14 mouse cellular contexts compared by ENCODE assay signal in the genomic region with DNA sequence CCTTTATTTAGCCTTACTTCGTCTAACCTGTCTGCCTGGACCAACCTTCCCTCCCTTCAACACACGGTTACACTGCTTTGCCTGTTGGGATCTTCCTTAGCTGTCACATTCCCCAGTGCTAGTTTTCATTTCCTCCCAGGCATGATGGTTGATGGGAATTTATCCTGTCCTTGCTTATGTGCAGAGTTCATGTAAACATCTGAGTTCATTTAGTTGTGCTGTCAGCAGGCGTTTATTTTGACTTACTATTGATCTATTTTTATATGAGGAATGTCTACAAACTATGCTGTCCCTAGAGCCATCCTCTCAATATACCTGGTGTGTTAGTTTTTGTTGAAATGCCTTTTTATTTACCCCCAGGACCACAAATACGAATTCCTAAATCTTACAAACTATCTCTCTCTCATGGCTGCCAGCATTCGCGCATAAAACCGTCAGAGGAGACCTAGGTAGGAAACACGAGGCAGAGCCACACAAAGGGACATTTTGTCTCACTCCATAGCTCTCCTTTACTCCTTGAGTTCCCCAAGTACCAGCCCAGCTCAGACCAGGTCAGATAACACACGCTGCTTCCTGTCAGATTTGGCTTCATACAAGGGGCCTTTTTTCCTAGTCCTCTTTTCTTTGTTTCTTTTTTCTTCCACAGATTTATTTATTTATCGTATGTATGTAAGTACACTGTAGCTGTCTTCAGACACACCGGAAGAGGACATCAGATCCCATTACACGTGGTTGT.
A peak's percentile ranks its signal among the peaks of the same experiment; 100 is the strongest.
DNase-seq lines count a peak whose midpoint lies in the region; ATAC-seq lines count a peak whose summit lies in the region.
"Had no signal": no experiment of that assay in that cellular context is flagged by ENCODE, and none has a peak within 500 bp of the region (broad histone marks: within the 10 kb centered on the region; RNA-seq: fewer than 3 reads in every experiment).

No protein-coding gene starts in this region.

- no peak overlapping the region for H3K4me2 ChIP-seq in heart, embryonic 14.5 days (ENCODE audit: low read length)
- no peak overlapping the region for H3K4me2 ChIP-seq in limb, embryonic 11.5 days (ENCODE audit: low read depth, severe bottlenecking)
- H3K4me2 ChIP-seq in embryonic facial prominence, embryonic 13.5 days = no peak overlapping the region
- H3K4me2 ChIP-seq in limb, embryonic 13.5 days (replicated peaks) = no peak overlapping the region
- no peak overlapping the region for H3K4me2 ChIP-seq in forebrain, embryonic 11.5 days (ENCODE audit: low read depth, low read length, severe bottlenecking)
- H3K4me2 ChIP-seq: forebrain, embryonic 13.5 days had no signal

- peak overlapping the region; percentile 20 to 53; a peak in 3 of 4 replicates for H3K27ac ChIP-seq in heart, embryonic 14.5 days (replicated peaks in 1 of 2; ENCODE audit: control insufficient read depth in 1 of 2, insufficient read depth in 1 of 2, low read depth in 2 of 2, low read length in 2 of 2)
- H3K27ac ChIP-seq in limb, embryonic 11.5 days (replicated peaks; ENCODE audit: low read depth, low read length) = 0 out of 2 replicates have a peak overlapping the region, but pooled peaks have one; percentile 26
- H3K27ac ChIP-seq in limb, embryonic 10.5 days = no peak overlapping the region
- peak overlapping the region; percentile 57 for H3K27ac ChIP-seq in embryonic facial prominence, embryonic 13.5 days
- peak overlapping the region; percentile 22 for H3K27ac ChIP-seq in limb, embryonic 13.5 days
- no peak overlapping the region for H3K27ac ChIP-seq in forebrain, embryonic 11.5 days (ENCODE audit: low read depth, low read length)
- H3K27ac ChIP-seq: forebrain, embryonic 13.5 days; midbrain, embryonic 10.5 days had no signal

- ATAC-seq in heart, embryonic 14.5 days (ENCODE audit: insufficient number of reproducible peaks, insufficient read depth, low FRiP score, low read depth) = no peak
- ATAC-seq in limb, embryonic 11.5 days (ENCODE audit: insufficient number of reproducible peaks, low FRiP score, low TSS enrichment, low read depth) = no peak
- no peak for ATAC-seq in embryonic facial prominence, embryonic 13.5 days (ENCODE audit: insufficient number of reproducible peaks, insufficient read depth, low FRiP score, low TSS enrichment, low read depth)
- no peak for ATAC-seq in limb, embryonic 13.5 days (ENCODE audit: low FRiP score, low read depth)
- no peak for ATAC-seq in forebrain, embryonic 11.5 days (replicated peaks; ENCODE audit: low FRiP score)
- ATAC-seq: CD4-positive, CD25-positive, alpha-beta regulatory T cell, adult 4 months; forebrain, embryonic 13.5 days had no signal

- 0 out of 2 replicates have a peak overlapping the region, but pooled peaks have one; percentile 2 for H3K9ac ChIP-seq in heart, embryonic 14.5 days (ENCODE audit: low read length)
- no peak overlapping the region for H3K9ac ChIP-seq in limb, embryonic 11.5 days (ENCODE audit: low read length)
- H3K9ac ChIP-seq in embryonic facial prominence, embryonic 13.5 days = 0 out of 2 replicates have a peak overlapping the region, but pooled peaks have one; percentile 28
- no peak overlapping the region for H3K9ac ChIP-seq in limb, embryonic 13.5 days
- no peak overlapping the region for H3K9ac ChIP-seq in forebrain, embryonic 11.5 days (ENCODE audit: low read length)
- H3K9ac ChIP-seq: forebrain, embryonic 13.5 days had no signal

- H3K27me3 ChIP-seq in heart, embryonic 14.5 days (ENCODE audit: control insufficient read depth, insufficient read depth, low read length) = no peaks in the 10 kb centered on the region
- no peaks in the 10 kb centered on the region for H3K27me3 ChIP-seq in limb, embryonic 11.5 days (ENCODE audit: control insufficient read depth, insufficient read depth, low read length)
- no peaks in the 10 kb centered on the region for H3K27me3 ChIP-seq in limb, embryonic 10.5 days (ENCODE audit: low read depth, poor library complexity, severe bottlenecking)
- H3K27me3 ChIP-seq in embryonic facial prominence, embryonic 13.5 days = no peaks in the 10 kb centered on the region
- no peaks in the 10 kb centered on the region for H3K27me3 ChIP-seq in limb, embryonic 13.5 days
- H3K27me3 ChIP-seq in forebrain, embryonic 11.5 days (ENCODE audit: control insufficient read depth, insufficient read depth, low read length) = no peaks in the 10 kb centered on the region
- H3K27me3 ChIP-seq: forebrain, embryonic 13.5 days had no signal

- H3K9me3 ChIP-seq in heart, embryonic 14.5 days (ENCODE audit: control insufficient read depth, low read length) = no peaks in the 10 kb centered on the region
- H3K9me3 ChIP-seq in limb, embryonic 11.5 days (ENCODE audit: control insufficient read depth, low read length) = no peaks in the 10 kb centered on the region
- no peaks in the 10 kb centered on the region for H3K9me3 ChIP-seq in limb, embryonic 10.5 days (replicated peaks)
- no peaks in the 10 kb centered on the region for H3K9me3 ChIP-seq in embryonic facial prominence, embryonic 13.5 days
- H3K9me3 ChIP-seq in limb, embryonic 13.5 days = no peaks in the 10 kb centered on the region
- H3K9me3 ChIP-seq in forebrain, embryonic 11.5 days (ENCODE audit: control insufficient read depth, low read length) = no peaks in the 10 kb centered on the region
- H3K9me3 ChIP-seq: forebrain, embryonic 13.5 days; midbrain, embryonic 10.5 days had no signal

- DNase-seq in heart, postnatal 4 days = no peak
- no peak for DNase-seq in limb, embryonic 11.5 days (ENCODE audit: low spot score)
- no peak for DNase-seq in limb, embryonic 10.5 days (ENCODE audit: low spot score)
- no peak for DNase-seq in forebrain, embryonic 11.5 days (ENCODE audit: low spot score)
- DNase-seq: cerebellum, adult 2 months; kidney, postnatal 14 days; layer of hippocampus, postnatal 36 days; right cerebral cortex, postnatal 4 days had no signal

- peaks cover 26 to 72% of the 10 kb centered on the region in 2 experiments for H3K4me1 ChIP-seq in heart, embryonic 14.5 days (ENCODE audit: control insufficient read depth in 2 of 2, insufficient read depth in 2 of 2, low read length in 2 of 2)
- H3K4me1 ChIP-seq in limb, embryonic 11.5 days (ENCODE audit: control insufficient read depth, insufficient read depth, low read length) = peaks cover 12% of the 10 kb centered on the region
- H3K4me1 ChIP-seq in limb, embryonic 10.5 days = peaks cover 32% of the 10 kb centered on the region
- peaks cover 46% of the 10 kb centered on the region for H3K4me1 ChIP-seq in embryonic facial prominence, embryonic 13.5 days
- peaks cover 52% of the 10 kb centered on the region for H3K4me1 ChIP-seq in limb, embryonic 13.5 days
- peaks cover 11% of the 10 kb centered on the region for H3K4me1 ChIP-seq in forebrain, embryonic 11.5 days (replicated peaks; ENCODE audit: control insufficient read depth, insufficient read depth, low read length)

- 45% methylated on average over 12 of the region's 12 CpGs for WGBS in heart, embryonic 14.5 days
- 77% methylated on average over 12 of the region's 12 CpGs for WGBS in limb, embryonic 11.5 days
- WGBS in limb, embryonic 10.5 days = 77% methylated on average over 12 of the region's 12 CpGs
- WGBS in embryonic facial prominence, embryonic 13.5 days = 35% methylated on average over 12 of the region's 12 CpGs
- 66% methylated on average over 12 of the region's 12 CpGs for WGBS in limb, embryonic 13.5 days
- WGBS in forebrain, embryonic 11.5 days = 73% methylated on average over 12 of the region's 12 CpGs

- H3K4me3 ChIP-seq in heart, embryonic 14.5 days (ENCODE audit: control insufficient read depth in 1 of 2, insufficient read depth in 1 of 2, low read depth in 1 of 2, low read length in 2 of 2) = no peak overlapping the region
- H3K4me3 ChIP-seq in limb, embryonic 11.5 days (ENCODE audit: low read depth, low read length) = no peak overlapping the region
- H3K4me3 ChIP-seq in limb, embryonic 10.5 days = no peak overlapping the region
- no peak overlapping the region for H3K4me3 ChIP-seq in embryonic facial prominence, embryonic 13.5 days
- H3K4me3 ChIP-seq in limb, embryonic 13.5 days = no peak overlapping the region
- H3K4me3 ChIP-seq in forebrain, embryonic 11.5 days (ENCODE audit: low read depth, low read length) = no peak overlapping the region
- H3K4me3 ChIP-seq: forebrain, embryonic 13.5 days; midbrain, embryonic 10.5 days had no signal

- H3K36me3 ChIP-seq in heart, embryonic 14.5 days (ENCODE audit: control insufficient read depth, insufficient read depth, low read length) = no peaks in the 10 kb centered on the region
- H3K36me3 ChIP-seq in limb, embryonic 11.5 days (ENCODE audit: control insufficient read depth, insufficient read depth, low read length) = no peaks in the 10 kb centered on the region; the same call in 1 of the 2 replicates
- 0 out of 2 replicates have a peak, but pooled peaks cover 2% of the 10 kb centered on the region for H3K36me3 ChIP-seq in limb, embryonic 10.5 days
- no peaks in the 10 kb centered on the region for H3K36me3 ChIP-seq in embryonic facial prominence, embryonic 13.5 days
- no peaks in the 10 kb centered on the region for H3K36me3 ChIP-seq in limb, embryonic 13.5 days
- no peaks in the 10 kb centered on the region for H3K36me3 ChIP-seq in forebrain, embryonic 11.5 days (ENCODE audit: control insufficient read depth, insufficient read depth, low read length)
- H3K36me3 ChIP-seq: midbrain, embryonic 10.5 days had no signal

Comparison
In these comparisons a context has a peak if more than half of its experiments do, and no peak if none do; other contexts are left out.
1. H3K27ac ChIP-seq: peak in heart, embryonic 14.5 days (2 of 2), limb, embryonic 11.5 days (single experiment), embryonic facial prominence, embryonic 13.5 days (single experiment) and limb, embryonic 13.5 days (single experiment); none in limb, embryonic 10.5 days (single experiment) and forebrain, embryonic 11.5 days (single experiment).
2. H3K9ac ChIP-seq: peak in heart, embryonic 14.5 days (single experiment) and embryonic facial prominence, embryonic 13.5 days (single experiment); none in limb, embryonic 11.5 days (single experiment), limb, embryonic 13.5 days (single experiment) and forebrain, embryonic 11.5 days (single experiment).